Mouse (Mus musculus): ENCODE data around the gene 0610010F05Rik. TPM values are rescaled to one million over a fixed set of nuclear protein-coding genes. Genes with fewer than 3 reads are reported as not detected.

Gene 0610010F05Rik
- polyA plus RNA-seq, 1 experiment from 2014 or later = 9.1 TPM

DNA sequence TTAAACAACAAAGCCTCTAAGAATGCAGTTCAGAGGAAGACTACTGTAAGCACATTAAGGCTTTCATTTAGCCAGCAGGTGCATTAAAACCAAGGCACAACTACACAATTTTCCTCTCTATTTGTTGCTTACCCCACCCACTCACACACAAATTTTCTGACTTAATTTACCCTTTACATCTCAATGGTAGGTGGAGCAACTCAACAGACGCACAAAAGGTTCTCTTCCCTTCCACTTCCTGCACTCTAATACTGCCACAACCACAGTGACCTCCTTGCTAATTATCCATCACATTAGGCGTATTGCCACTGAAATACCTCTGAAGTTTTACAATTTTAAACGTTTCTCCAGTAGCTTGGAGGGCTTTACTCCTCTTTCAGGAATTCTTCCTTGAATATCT, 20.2 kb upstream of the 0610010F05Rik start:
- Histone ChIP-seq H3K4me1 (ENCODE audit: insufficient read depth) (no peaks in the 10 kb centered on the region), H3K36me3 (replicated peaks; ENCODE audit: insufficient read depth, low read length) (peaks cover 2% of the 10 kb centered on the region; the same call in 1 of the 2 replicates), H3K4me3 (ENCODE audit: low read depth, low read length) (no peak overlapping the region), H3K9me3 (ENCODE audit: low read length) (no peaks in the 10 kb centered on the region), H3K9ac (replicated peaks) (no peak overlapping the region), H3K27ac (ENCODE audit: low read depth) (no peak overlapping the region), H3K4me2 (ENCODE audit: low read depth, low read length) (no peak overlapping the region), H3K27me3 (ENCODE audit: insufficient read depth, low read length) (no peaks in the 10 kb centered on the region)
- WGBS (ENCODE audit: insufficient replicate concordance) = 68% methylated on average over 3 of the region's 3 CpGs
- ATAC-seq = no peak
- TF ChIP-seq CTCF (IDR thresholded peaks at IDR 0.05; ENCODE audit: low read depth) (no peak), EP300 (IDR thresholded peaks at IDR 0.05; ENCODE audit: low read depth) (no peak)
- DNase-seq = no peak

- no peaks in the 10 kb centered on the region for H3K27me3 ChIP-seq (ENCODE audit: insufficient read depth, low read length)
- no peaks in the 10 kb centered on the region for H3K4me1 ChIP-seq (ENCODE audit: insufficient read depth)
- TF ChIP-seq EP300 (IDR thresholded peaks at IDR 0.05; ENCODE audit: low read depth) (no peak), CTCF (IDR thresholded peaks at IDR 0.05; ENCODE audit: low read depth) (no peak)
- H3K36me3 ChIP-seq (replicated peaks; ENCODE audit: insufficient read depth, low read length) = peaks cover 7% of the 10 kb centered on the region; the same call in 1 of the 2 replicates
- H3K4me2 ChIP-seq (ENCODE audit: low read depth, low read length) = no peak overlapping the region
- H3K9me3 ChIP-seq (ENCODE audit: low read length) = no peaks in the 10 kb centered on the region
- no peak for DNase-seq
- H3K4me3 ChIP-seq (ENCODE audit: low read depth, low read length) = no peak overlapping the region
- no peak for ATAC-seq
- 81% methylated on average over 3 of the region's 3 CpGs for WGBS (ENCODE audit: insufficient replicate concordance)
- H3K9ac ChIP-seq (replicated peaks) = no peak overlapping the region
- H3K27ac ChIP-seq (ENCODE audit: low read depth) = no peak overlapping the region
Measured at GRCm38 (mm10) chr11:23647835-23648234, 14.4 kb upstream of the 0610010F05Rik start.

DNA sequence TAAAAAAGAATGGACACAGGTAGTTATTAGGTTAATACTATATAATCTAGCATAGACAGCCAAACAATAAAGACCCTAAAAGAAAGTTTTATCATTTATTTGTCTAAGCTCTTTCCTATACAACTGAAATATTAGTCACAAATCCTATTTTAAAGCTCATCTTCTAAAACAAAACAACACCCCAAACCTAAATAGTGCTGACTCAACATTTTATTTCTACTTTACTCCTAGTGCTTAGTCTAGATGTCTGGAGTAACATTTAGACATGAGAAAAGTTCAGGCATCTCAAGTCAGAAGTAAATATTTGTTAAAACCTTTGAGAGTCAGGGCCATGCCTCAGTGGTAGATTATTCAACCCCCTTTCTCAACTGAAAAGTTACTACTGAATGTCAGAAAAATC, 14.0 kb upstream of the 0610010F05Rik start:
- no peak overlapping the region for H3K4me2 ChIP-seq (ENCODE audit: low read depth, low read length)
- ATAC-seq (no peak), DNase-seq (no peak)

DNA sequence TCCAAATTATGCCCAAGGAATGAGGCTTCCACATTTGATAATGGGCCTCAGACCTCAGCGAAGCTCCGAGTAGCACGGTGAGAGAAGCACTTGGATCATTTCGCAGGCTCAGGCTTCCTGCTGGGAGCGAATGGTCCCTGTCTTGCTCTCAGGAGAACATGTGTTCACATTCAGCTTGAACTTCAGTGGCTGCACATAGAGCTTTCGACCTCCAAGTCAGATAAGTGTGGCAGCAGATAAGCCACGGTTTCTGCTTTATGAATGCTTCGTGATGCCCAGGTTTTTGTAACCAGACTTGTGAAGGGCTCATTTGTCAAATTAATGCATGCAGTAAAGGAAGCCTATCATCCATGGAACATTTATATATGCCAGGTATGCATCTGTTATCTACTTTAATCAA, 1.1 kb upstream of the 0610010F05Rik start:
- Histone ChIP-seq H3K9me3 (ENCODE audit: low read length) (no peaks in the 10 kb centered on the region), H3K4me3 (ENCODE audit: low read depth, low read length) (no peak overlapping the region), H3K4me2 (ENCODE audit: low read depth, low read length) (no peak overlapping the region; the same call in 1 of the 2 replicates), H3K36me3 (replicated peaks; ENCODE audit: insufficient read depth, low read length) (0 out of 2 replicates have a peak, but pooled peaks cover 4% of the 10 kb centered on the region), H3K27ac (ENCODE audit: low read depth) (no peak overlapping the region), H3K9ac (replicated peaks) (no peak overlapping the region), H3K27me3 (ENCODE audit: insufficient read depth, low read length) (no peaks in the 10 kb centered on the region), H3K4me1 (ENCODE audit: insufficient read depth) (peaks cover 8% of the 10 kb centered on the region)
- WGBS (ENCODE audit: insufficient replicate concordance) = 63% methylated on average over 8 of the region's 8 CpGs
- ATAC-seq (no peak), DNase-seq (no peak)
- no peak for TF ChIP-seq EP300 (IDR thresholded peaks at IDR 0.05; ENCODE audit: low read depth)
- no peak for TF ChIP-seq CTCF (IDR thresholded peaks at IDR 0.05; ENCODE audit: low read depth)

More for the DNA sequence above, 14.0 kb upstream of the 0610010F05Rik start:
- no peaks in the 10 kb centered on the region for H3K9me3 ChIP-seq (ENCODE audit: low read length)
- no peak overlapping the region for H3K27ac ChIP-seq (ENCODE audit: low read depth)
- H3K27me3 ChIP-seq (ENCODE audit: insufficient read depth, low read length) = no peaks in the 10 kb centered on the region
- H3K4me1 ChIP-seq (ENCODE audit: insufficient read depth) = no peaks in the 10 kb centered on the region
- TF ChIP-seq EP300 (IDR thresholded peaks at IDR 0.05; ENCODE audit: low read depth) (no peak), CTCF (IDR thresholded peaks at IDR 0.05; ENCODE audit: low read depth) (no peak)
- no peak overlapping the region for H3K4me3 ChIP-seq (ENCODE audit: low read depth, low read length)
- no peak overlapping the region for H3K9ac ChIP-seq (replicated peaks)
- peaks cover 7% of the 10 kb centered on the region; the same call in 1 of the 2 replicates for H3K36me3 ChIP-seq (replicated peaks; ENCODE audit: insufficient read depth, low read length)

- TF ChIP-seq CTCF (IDR thresholded peaks at IDR 0.05; ENCODE audit: low read depth) (no peak), EP300 (IDR thresholded peaks at IDR 0.05; ENCODE audit: low read depth) (no peak)
- Histone ChIP-seq H3K27ac (ENCODE audit: low read depth) (peak overlapping the region; percentile 56; the same call in 1 of the 2 replicates), H3K9me3 (ENCODE audit: low read length) (no peaks in the 10 kb centered on the region), H3K36me3 (replicated peaks; ENCODE audit: insufficient read depth, low read length) (0 out of 2 replicates have a peak, but pooled peaks cover 2% of the 10 kb centered on the region), H3K9ac (replicated peaks) (peak overlapping the region; percentile 90; the same call in 1 of the 2 replicates), H3K27me3 (ENCODE audit: insufficient read depth, low read length) (no peaks in the 10 kb centered on the region), H3K4me2 (ENCODE audit: low read depth, low read length) (peak overlapping the region; percentile 87), H3K4me1 (ENCODE audit: insufficient read depth) (peaks cover 8% of the 10 kb centered on the region), H3K4me3 (ENCODE audit: low read depth, low read length) (peak overlapping the region; percentile 89)
- no peak for ATAC-seq
- 8% methylated on average over 7 of the region's 7 CpGs for WGBS (ENCODE audit: insufficient replicate concordance)
- no peak for DNase-seq
Measured at GRCm38 (mm10) chr11:23633879-23634215, 408 bp upstream of the 0610010F05Rik start.

GRCm38 (mm10) chr11:23630664-23631063, 2.8 kb downstream of the 0610010F05Rik start:
- DNase-seq = no peak
- Histone ChIP-seq H3K27me3 (ENCODE audit: insufficient read depth, low read length) (no peaks in the 10 kb centered on the region), H3K4me1 (ENCODE audit: insufficient read depth) (peaks cover 8% of the 10 kb centered on the region), H3K4me2 (ENCODE audit: low read depth, low read length) (no peak overlapping the region), H3K27ac (ENCODE audit: low read depth) (no peak overlapping the region), H3K36me3 (replicated peaks; ENCODE audit: insufficient read depth, low read length) (no peaks in the 10 kb centered on the region; the same call in 1 of the 2 replicates), H3K9ac (replicated peaks) (no peak overlapping the region), H3K4me3 (ENCODE audit: low read depth, low read length) (no peak overlapping the region), H3K9me3 (ENCODE audit: low read length) (no peaks in the 10 kb centered on the region)
- TF ChIP-seq EP300 (IDR thresholded peaks at IDR 0.05; ENCODE audit: low read depth) (no peak), CTCF (IDR thresholded peaks at IDR 0.05; ENCODE audit: low read depth) (peak; percentile 38)
- no peak for ATAC-seq

GRCm38 (mm10) chr11:23618995-23619394, 14.4 kb downstream of the 0610010F05Rik start:
- DNase-seq = no peak
- Histone ChIP-seq H3K4me3 (ENCODE audit: low read depth, low read length) (no peak overlapping the region), H3K27ac (ENCODE audit: low read depth) (no peak overlapping the region), H3K9me3 (ENCODE audit: low read length) (no peaks in the 10 kb centered on the region), H3K36me3 (replicated peaks; ENCODE audit: insufficient read depth, low read length) (peaks cover 8% of the 10 kb centered on the region), H3K4me2 (ENCODE audit: low read depth, low read length) (no peak overlapping the region), H3K4me1 (ENCODE audit: insufficient read depth) (no peaks in the 10 kb centered on the region), H3K9ac (replicated peaks) (no peak overlapping the region), H3K27me3 (ENCODE audit: insufficient read depth, low read length) (no peaks in the 10 kb centered on the region)
- ATAC-seq = no peak
- 60% methylated on average over 5 of the region's 5 CpGs for WGBS (ENCODE audit: insufficient replicate concordance)
- TF ChIP-seq CTCF (IDR thresholded peaks at IDR 0.05; ENCODE audit: low read depth) (no peak), EP300 (IDR thresholded peaks at IDR 0.05; ENCODE audit: low read depth) (no peak)
